Mouse (Mus musculus): ENCODE results near the gene Tmem233.

DNA sequence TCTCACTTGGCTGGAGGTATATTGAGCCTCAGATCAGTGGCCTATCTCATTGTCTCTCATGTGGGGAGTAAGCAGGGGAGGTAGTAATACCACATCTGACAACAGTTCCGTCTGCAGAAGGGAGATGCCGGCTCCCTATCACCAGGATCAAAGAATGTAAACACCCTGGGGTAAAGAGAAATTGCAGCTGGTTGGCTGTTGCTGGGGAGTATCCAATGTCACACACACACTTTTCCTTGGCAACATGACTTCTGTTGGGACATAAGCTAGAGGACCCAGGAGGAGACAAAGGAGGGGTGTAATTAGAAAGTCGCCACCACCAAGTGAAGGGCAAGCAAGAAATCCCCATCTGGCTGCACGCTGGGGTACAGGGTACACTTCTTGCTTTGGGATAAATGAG, 33.1 kb upstream of the Tmem233 start:
- no peak for TF ChIP-seq CTCF (IDR thresholded peaks at IDR 0.05; ENCODE audit: low read depth, low read length)
- no peak for TF ChIP-seq POLR2A (IDR thresholded peaks at IDR 0.05; ENCODE audit: insufficient read depth, low read length)
- no peak for TF ChIP-seq EP300 (IDR thresholded peaks at IDR 0.05; ENCODE audit: insufficient read depth, low read depth, low read length)

Data from ES-Bruce4 (cell line).